26 mouse cellular contexts compared by ENCODE assay signal in the genomic region with DNA sequence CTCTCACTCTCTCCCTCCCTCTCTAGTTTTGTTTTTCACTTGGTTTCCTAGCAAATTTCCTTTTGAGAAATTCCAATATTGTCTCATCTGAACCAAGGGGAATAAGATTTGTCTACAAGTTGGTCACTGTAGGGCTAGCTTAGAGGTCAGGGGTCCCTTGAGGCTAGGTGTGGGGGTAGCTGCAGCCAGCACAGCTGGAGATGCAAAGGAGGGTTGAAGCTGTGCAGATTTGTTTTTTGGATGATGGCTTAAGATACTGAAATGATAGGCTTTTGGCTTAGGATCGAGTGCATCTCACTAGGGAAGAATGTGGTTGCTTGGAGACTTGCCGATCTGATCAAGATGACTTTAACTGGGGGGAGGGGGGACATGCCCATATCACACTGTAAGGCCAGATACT.
DNase-seq lines count a peak whose midpoint lies in the region; ATAC-seq and TF ChIP-seq lines count a peak whose summit lies in the region.
"Had no signal": no experiment of that assay in that cellular context is flagged by ENCODE, and none has a peak within 500 bp of the region (broad histone marks: within the 10 kb centered on the region; RNA-seq: fewer than 3 reads in every experiment).

No protein-coding gene starts in this region.

- no peaks in the 10 kb centered on the region for H3K4me1 ChIP-seq in forebrain, postnatal 0 days (ENCODE audit: insufficient read depth)
- H3K4me1 ChIP-seq in forebrain, embryonic 11.5 days (replicated peaks; ENCODE audit: control insufficient read depth, insufficient read depth, low read length) = no peaks in the 10 kb centered on the region
- no peaks in the 10 kb centered on the region for H3K4me1 ChIP-seq in heart, embryonic 11.5 days (ENCODE audit: control insufficient read depth, insufficient read depth, low read length)
- H3K4me1 ChIP-seq: embryonic facial prominence, embryonic 12.5 days; forebrain, embryonic 13.5 days; heart, embryonic 13.5 days; hindbrain, embryonic 12.5 days; hindbrain, embryonic 15.5 days had no signal

- peak; percentile 4 for DNase-seq in forebrain, postnatal 0 days
- no peak for DNase-seq in forebrain, embryonic 11.5 days (ENCODE audit: low spot score)
- DNase-seq in heart, adult 9 months (ENCODE audit: low spot score in 2 of 2) = peak; percentile 9 to 15
- peak; percentile 10 for DNase-seq in gastrocnemius, postnatal 10 days
- DNase-seq in skeletal muscle tissue, adult 2 months (ENCODE audit: low read depth, low spot score) = peak; percentile 61
- DNase-seq in cerebellum, postnatal 14 days = no peak
- DNase-seq in cerebellum, postnatal 10 days = no peak
- DNase-seq: adrenal gland, postnatal 10 days; B cell, adult 2 months; cerebellum, adult 11 months; cerebellum, adult 2 months; cerebellum, adult 9-11 months; kidney, adult 8-10 months had no signal

- H3K4me2 ChIP-seq in forebrain, postnatal 0 days (ENCODE audit: low read depth) = no peak overlapping the region
- H3K4me2 ChIP-seq in forebrain, embryonic 11.5 days (ENCODE audit: low read depth, low read length, severe bottlenecking) = no peak overlapping the region
- H3K4me2 ChIP-seq in heart, embryonic 11.5 days = no peak overlapping the region
- H3K4me2 ChIP-seq: embryonic facial prominence, embryonic 12.5 days; forebrain, embryonic 13.5 days; heart, embryonic 13.5 days; hindbrain, embryonic 12.5 days; hindbrain, embryonic 15.5 days had no signal

- WGBS in forebrain, postnatal 0 days = 75% methylated on average over 2 of the region's 2 CpGs
- 73% methylated on average over 2 of the region's 2 CpGs for WGBS in forebrain, embryonic 11.5 days
- 54% methylated on average over 2 of the region's 2 CpGs for WGBS in heart, embryonic 11.5 days (ENCODE audit: insufficient replicate concordance)

- H3K36me3 ChIP-seq in forebrain, postnatal 0 days (ENCODE audit: insufficient read depth) = no peaks in the 10 kb centered on the region
- H3K36me3 ChIP-seq in forebrain, embryonic 11.5 days (ENCODE audit: control insufficient read depth, insufficient read depth, low read length) = no peaks in the 10 kb centered on the region
- H3K36me3 ChIP-seq in heart, embryonic 11.5 days (ENCODE audit: control insufficient read depth, insufficient read depth, low read length) = no peaks in the 10 kb centered on the region
- H3K36me3 ChIP-seq: embryonic facial prominence, embryonic 12.5 days; G1E; heart, embryonic 13.5 days; hindbrain, embryonic 12.5 days; hindbrain, embryonic 15.5 days had no signal

- no peak overlapping the region for H3K4me3 ChIP-seq in forebrain, postnatal 0 days (ENCODE audit: low read depth, low read length)
- H3K4me3 ChIP-seq in forebrain, embryonic 11.5 days (ENCODE audit: low read depth, low read length) = no peak overlapping the region
- no peak overlapping the region for H3K4me3 ChIP-seq in heart, embryonic 11.5 days (ENCODE audit: low read depth, low read length)
- H3K4me3 ChIP-seq: embryonic facial prominence, embryonic 12.5 days; erythroblast, embryonic 14.5 days; forebrain, embryonic 13.5 days; heart, adult 2 months; heart, embryonic 13.5 days; hindbrain, embryonic 12.5 days; hindbrain, embryonic 15.5 days had no signal

- no peak for ATAC-seq in forebrain, postnatal 0 days
- ATAC-seq in forebrain, embryonic 11.5 days (replicated peaks; ENCODE audit: low FRiP score) = no peak
- no peak for ATAC-seq in heart, embryonic 11.5 days (replicated peaks; ENCODE audit: insufficient number of reproducible peaks, low FRiP score, low TSS enrichment)
- ATAC-seq: forebrain, embryonic 13.5 days; forebrain, embryonic 16.5 days; intestine, postnatal 0 days; Patski had no signal

- H3K27ac ChIP-seq in forebrain, postnatal 0 days (ENCODE audit: low read depth, low read length) = no peak overlapping the region
- H3K27ac ChIP-seq in forebrain, embryonic 11.5 days (ENCODE audit: low read depth, low read length) = no peak overlapping the region
- H3K27ac ChIP-seq in heart, embryonic 11.5 days (ENCODE audit: low read depth, low read length) = no peak overlapping the region
- H3K27ac ChIP-seq: embryonic facial prominence, embryonic 12.5 days; forebrain, embryonic 13.5 days; heart, adult 2 months; heart, embryonic 13.5 days; hindbrain, embryonic 12.5 days; hindbrain, embryonic 15.5 days had no signal

- no peaks in the 10 kb centered on the region for H3K27me3 ChIP-seq in forebrain, postnatal 0 days (ENCODE audit: insufficient read depth, low read length)
- H3K27me3 ChIP-seq in forebrain, embryonic 11.5 days (ENCODE audit: control insufficient read depth, insufficient read depth, low read length) = peaks cover 7% of the 10 kb centered on the region
- H3K27me3 ChIP-seq in heart, embryonic 11.5 days (ENCODE audit: control insufficient read depth, insufficient read depth, low read length) = peaks cover 2% of the 10 kb centered on the region
- H3K27me3 ChIP-seq: CH12.LX had no signal

- H3K9ac ChIP-seq in forebrain, postnatal 0 days = no peak overlapping the region
- H3K9ac ChIP-seq in forebrain, embryonic 11.5 days (ENCODE audit: low read length) = no peak overlapping the region
- no peak overlapping the region for H3K9ac ChIP-seq in heart, embryonic 11.5 days (ENCODE audit: low read depth, low read length)
- H3K9ac ChIP-seq: embryonic facial prominence, embryonic 12.5 days; forebrain, embryonic 13.5 days; heart, embryonic 13.5 days; hindbrain, embryonic 12.5 days; hindbrain, embryonic 15.5 days had no signal

- no peaks in the 10 kb centered on the region for H3K9me3 ChIP-seq in forebrain, postnatal 0 days (ENCODE audit: low read length)
- no peaks in the 10 kb centered on the region for H3K9me3 ChIP-seq in forebrain, embryonic 11.5 days (ENCODE audit: control insufficient read depth, low read length)
- H3K9me3 ChIP-seq in heart, embryonic 11.5 days (replicated peaks; ENCODE audit: control insufficient read depth, low read length) = no peaks in the 10 kb centered on the region
- H3K9me3 ChIP-seq: embryonic facial prominence, embryonic 12.5 days; forebrain, embryonic 13.5 days; G1E; heart, embryonic 13.5 days; hindbrain, embryonic 12.5 days; hindbrain, embryonic 15.5 days had no signal

- TF ChIP-seq CTCF in forebrain, postnatal 0 days (IDR thresholded peaks at IDR 0.05; ENCODE audit: low read depth) = no peak

Comparison
In these comparisons a context has a peak if more than half of its experiments do, and no peak if none do; other contexts are left out.
1. DNase-seq: peak in forebrain, postnatal 0 days (single experiment), heart, adult 9 months (2 of 2), gastrocnemius, postnatal 10 days (single experiment) and skeletal muscle tissue, adult 2 months (single experiment); none in forebrain, embryonic 11.5 days (single experiment), cerebellum, postnatal 14 days (0 of 2) and cerebellum, postnatal 10 days (0 of 2).